Mouse (Mus musculus) hindbrain, embryonic 14.5 days (tissue): ENCODE results near the gene Cnfn. TPM values are rescaled to one million over a fixed set of nuclear protein-coding genes. Genes with fewer than 3 reads are reported as not detected.
A peak's percentile ranks its signal among the peaks of the same experiment; 100 is the strongest.

Experiments used
- ATAC-seq: fragments of 200-750 bp; cut with Nextera tagmentation; 2 replicates; pipeline ENCODE4 v1.8.0; 2017; ENCODE audit warnings: moderate number of reproducible peaks, mild to moderate bottlenecking, moderate TSS enrichment, moderate library complexity; ENCODE audit not compliant: low FRiP score
- DNase-seq: peaks from one replicate; pipeline ENCODE4 v3.0.0-alpha.2; 2015; ENCODE audit warnings: low spot score
- H3K27ac ChIP-seq: fragments of 300-500 bp; sonication (generic); 2 replicates; pipeline ENCODE4 v1.5.1; 2014; ENCODE audit warnings: mild to moderate bottlenecking, moderate library complexity
- H3K27me3 ChIP-seq: fragments of 300-500 bp; sonication (generic); 2 replicates; pipeline ENCODE4 v1.6.1; 2014; ENCODE audit warnings: mild to moderate bottlenecking, low read length, mixed read lengths; ENCODE audit not compliant: control insufficient read depth, insufficient read depth
- H3K36me3 ChIP-seq: fragments of 300-500 bp; sonication (generic); replicated peaks from 2 replicates; pipeline ENCODE4 v1.6.1; 2014; ENCODE audit not compliant: control insufficient read depth, insufficient read depth
- H3K4me1 ChIP-seq: fragments of 300-500 bp; sonication (generic); replicated peaks from 2 replicates; pipeline ENCODE4 v1.6.1; 2014; ENCODE audit warnings: antibody characterized with exemption, low read length, mixed read lengths; ENCODE audit not compliant: control insufficient read depth, insufficient read depth
- H3K4me2 ChIP-seq: fragments of 300-500 bp; sonication (generic); replicated peaks from 2 replicates; pipeline ENCODE4 v1.6.1; 2014; ENCODE audit warnings: mild to moderate bottlenecking, moderate library complexity
- H3K4me3 ChIP-seq: fragments of 300-500 bp; sonication (generic); replicated peaks from 2 replicates; pipeline ENCODE4 v1.5.1; 2014; ENCODE audit warnings: mild to moderate bottlenecking, low read length
- H3K9ac ChIP-seq: fragments of 300-500 bp; sonication (generic); 2 replicates; pipeline ENCODE4 v1.6.1; 2014
- H3K9me3 ChIP-seq: fragments of 300-500 bp; sonication (generic); 2 replicates; pipeline ENCODE4 v1.6.1; 2016; ENCODE audit warnings: low read length; ENCODE audit not compliant: control insufficient read depth
- WGBS: fragments of 180-500 bp; shearing (Covaris S2); extraction: QIAGEN DNeasy Blood & Tissue Kit; methylation state at CpG from one replicate; pipeline ENCODE4 v1.1.7; 2014; 5-methylcytosine and 5-hydroxymethylcytosine counted together
- polyA plus RNA-seq: library from polyadenylated mRNA; unstranded; fragments of >200 nt; fragmentation: Nextera tagmentation; extraction: Ambion mirVana; gene quantifications from 2 replicates; pipeline ENCODE4 v1.2.1, GENCODE M21; 2014

Cnfn gene
- polyA plus RNA-seq, 1 experiment from 2014 or later: not detected

DNA sequence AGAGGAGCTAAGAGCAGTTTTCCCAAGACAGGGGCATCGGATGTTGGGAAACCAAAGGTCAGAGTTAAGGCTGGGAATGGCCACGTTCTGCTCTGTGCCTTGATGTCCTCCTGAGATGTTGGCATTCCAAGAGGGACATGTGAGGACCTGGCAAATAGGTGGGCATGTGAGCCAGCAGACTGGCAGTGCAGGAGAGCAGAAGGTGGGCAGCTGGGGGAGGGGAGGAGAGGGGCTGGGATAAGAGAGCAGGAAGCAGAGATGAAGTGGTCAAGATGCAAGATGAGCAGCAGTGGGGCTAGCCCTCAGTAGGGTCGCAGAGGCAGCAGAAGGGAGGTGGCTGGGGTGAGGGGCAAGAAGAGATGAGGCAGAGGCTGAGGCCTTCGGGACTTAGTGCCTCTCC is 14.4 kb upstream of the Cnfn start:
- Histone ChIP-seq H3K9ac (no peak overlapping the region), H3K27ac (no peak overlapping the region), H3K27me3 (peaks cover 5% of the 10 kb centered on the region; the same call in 1 of the 2 replicates), H3K36me3 (peaks cover 80% of the 10 kb centered on the region), H3K4me2 (no peak overlapping the region), H3K9me3 (no peaks in the 10 kb centered on the region), H3K4me1 (peaks cover 8% of the 10 kb centered on the region; the same call in 1 of the 2 replicates), H3K4me3 (no peak overlapping the region)
- ATAC-seq (no peak), DNase-seq (no peak)
- 91% methylated on average over 4 of the region's 4 CpGs for WGBS

DNA sequence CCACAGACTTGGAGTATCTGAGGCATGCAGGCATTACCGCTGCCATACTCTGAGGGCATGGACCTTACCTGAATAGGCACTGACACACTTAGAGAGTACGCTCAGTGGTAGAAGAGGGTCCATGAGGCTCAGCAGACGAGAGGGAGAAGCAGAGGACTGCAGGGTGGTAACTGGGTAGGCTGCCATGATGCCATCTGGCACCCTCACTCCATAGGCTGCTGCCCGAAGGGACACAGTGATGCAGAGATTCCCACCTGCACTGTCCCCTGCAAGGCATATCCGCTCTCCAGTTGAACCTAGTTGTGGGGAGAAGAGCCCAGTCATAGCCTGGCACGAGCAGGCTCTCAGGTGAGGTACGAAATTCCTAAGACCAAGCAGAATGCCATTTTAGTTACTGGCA is 13.9 kb upstream of the Cnfn start:
- WGBS: 91% methylated on average over 7 of the region's 7 CpGs
- H3K36me3 ChIP-seq: peaks cover 79% of the 10 kb centered on the region
- H3K9me3 ChIP-seq: no peaks in the 10 kb centered on the region

GRCm38 (mm10) chr7:25382541-25382940 is 13.0 kb upstream of the Cnfn start:
- no peak overlapping the region for H3K9ac ChIP-seq
- DNase-seq (no peak), ATAC-seq (no peak)
- H3K36me3 ChIP-seq: peaks cover 72% of the 10 kb centered on the region
- H3K27me3 ChIP-seq: peaks cover 5% of the 10 kb centered on the region; the same call in 1 of the 2 replicates
- no peak overlapping the region for H3K27ac ChIP-seq
- H3K4me1 ChIP-seq: peaks cover 9% of the 10 kb centered on the region; the same call in 1 of the 2 replicates
- no peak overlapping the region for H3K4me3 ChIP-seq
- no peak overlapping the region for H3K4me2 ChIP-seq
- H3K9me3 ChIP-seq: no peaks in the 10 kb centered on the region

More for the DNA sequence above, 13.9 kb upstream of the Cnfn start:
- Histone ChIP-seq H3K4me3 (no peak overlapping the region), H3K27ac (no peak overlapping the region), H3K4me1 (peaks cover 8% of the 10 kb centered on the region; the same call in 1 of the 2 replicates), H3K4me2 (no peak overlapping the region), H3K27me3 (peaks cover 5% of the 10 kb centered on the region; the same call in 1 of the 2 replicates), H3K9ac (no peak overlapping the region)
- ATAC-seq: no peak
- no peak for DNase-seq

- WGBS: 33% methylated on average over 3 of the region's 3 CpGs
- no peak overlapping the region for H3K4me3 ChIP-seq
- H3K4me1 ChIP-seq: peaks cover 16% of the 10 kb centered on the region; the same call in 1 of the 2 replicates
- ATAC-seq (no peak), DNase-seq (no peak)
- H3K27me3 ChIP-seq: peaks cover 5% of the 10 kb centered on the region; the same call in 1 of the 2 replicates
- no peak overlapping the region for H3K4me2 ChIP-seq
- no peaks in the 10 kb centered on the region for H3K9me3 ChIP-seq
- H3K27ac ChIP-seq: no peak overlapping the region
- no peak overlapping the region for H3K9ac ChIP-seq
- H3K36me3 ChIP-seq: peaks cover 60% of the 10 kb centered on the region
Observed at GRCm38 (mm10) chr7:25381284-25381680, 11.8 kb upstream of the Cnfn start.

- no peak overlapping the region for H3K9ac ChIP-seq
Observed at GRCm38 (mm10) chr7:25380392-25381283, 11.1 kb upstream of the Cnfn start.

DNA sequence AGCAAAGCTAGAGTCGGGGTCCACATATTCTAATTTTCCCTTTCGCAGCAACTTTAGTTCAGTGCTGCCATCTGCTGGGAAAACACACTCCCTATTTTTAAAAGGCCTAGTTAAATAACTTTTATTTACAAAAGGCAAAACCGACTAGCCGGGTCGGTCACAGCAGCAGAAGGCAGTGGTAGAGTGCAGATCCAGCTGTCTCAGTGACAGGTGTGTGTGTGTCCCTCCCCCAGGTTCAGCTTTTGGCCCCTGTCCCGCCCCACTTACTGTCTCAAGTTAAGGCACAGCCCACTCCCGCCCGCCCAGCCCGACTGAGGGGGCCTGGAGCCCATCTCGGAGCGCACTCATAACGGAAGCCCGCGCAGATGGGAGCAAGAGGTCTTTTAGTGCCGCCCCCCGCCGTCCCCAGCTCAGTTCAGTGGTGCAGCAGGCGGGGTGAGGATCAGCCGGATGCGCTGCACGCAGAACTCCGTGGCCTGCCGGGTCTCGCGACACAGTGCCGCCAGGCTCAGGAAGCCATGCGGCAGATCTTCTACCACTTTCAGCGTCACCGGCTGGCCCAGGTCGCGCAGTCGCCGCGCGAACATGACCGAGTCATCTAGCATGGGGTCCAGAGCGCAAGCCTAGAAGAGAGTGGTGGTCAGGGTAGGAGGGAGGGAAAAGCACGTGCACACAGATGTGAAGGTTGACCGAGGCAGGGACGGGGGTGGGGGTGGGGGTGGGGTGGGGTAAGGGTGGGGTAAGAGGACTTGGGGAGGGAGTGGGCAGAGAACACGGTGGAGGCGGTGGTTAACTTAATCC is 10.2 kb upstream of the Cnfn start:
- Histone ChIP-seq H3K36me3 (peaks cover 44% of the 10 kb centered on the region), H3K27me3 (peaks cover 5% of the 10 kb centered on the region; the same call in 1 of the 2 replicates), H3K4me1 (peaks cover 11% of the 10 kb centered on the region; the same call in 1 of the 2 replicates), H3K4me2 (peak overlapping the region; percentile 52), H3K9me3 (no peaks in the 10 kb centered on the region), H3K27ac (no peak overlapping the region), H3K9ac (peak overlapping the region; percentile 49), H3K4me3 (peak overlapping the region; percentile 20)
- DNase-seq (peak; percentile 88), ATAC-seq (peak; percentile 36; the same call in 1 of the 2 replicates)
- WGBS: 3% methylated on average over 42 of the region's 42 CpGs

More at GRCm38 (mm10) chr7:25380392-25381283, 11.1 kb upstream of the Cnfn start:
- no peaks in the 10 kb centered on the region for H3K9me3 ChIP-seq
- H3K4me2 ChIP-seq: peak overlapping the region; percentile 52; the same call in 1 of the 2 replicates
- peaks cover 13% of the 10 kb centered on the region; the same call in 1 of the 2 replicates for H3K4me1 ChIP-seq
- peaks cover 5% of the 10 kb centered on the region; the same call in 1 of the 2 replicates for H3K27me3 ChIP-seq
- no peak for DNase-seq
- ATAC-seq: 0 out of 2 replicates have a peak, but pooled peaks have one; percentile 1
- WGBS: 65% methylated on average over 18 of the region's 18 CpGs
- no peak overlapping the region for H3K4me3 ChIP-seq
- H3K27ac ChIP-seq: no peak overlapping the region
- H3K36me3 ChIP-seq: peaks cover 53% of the 10 kb centered on the region

DNA sequence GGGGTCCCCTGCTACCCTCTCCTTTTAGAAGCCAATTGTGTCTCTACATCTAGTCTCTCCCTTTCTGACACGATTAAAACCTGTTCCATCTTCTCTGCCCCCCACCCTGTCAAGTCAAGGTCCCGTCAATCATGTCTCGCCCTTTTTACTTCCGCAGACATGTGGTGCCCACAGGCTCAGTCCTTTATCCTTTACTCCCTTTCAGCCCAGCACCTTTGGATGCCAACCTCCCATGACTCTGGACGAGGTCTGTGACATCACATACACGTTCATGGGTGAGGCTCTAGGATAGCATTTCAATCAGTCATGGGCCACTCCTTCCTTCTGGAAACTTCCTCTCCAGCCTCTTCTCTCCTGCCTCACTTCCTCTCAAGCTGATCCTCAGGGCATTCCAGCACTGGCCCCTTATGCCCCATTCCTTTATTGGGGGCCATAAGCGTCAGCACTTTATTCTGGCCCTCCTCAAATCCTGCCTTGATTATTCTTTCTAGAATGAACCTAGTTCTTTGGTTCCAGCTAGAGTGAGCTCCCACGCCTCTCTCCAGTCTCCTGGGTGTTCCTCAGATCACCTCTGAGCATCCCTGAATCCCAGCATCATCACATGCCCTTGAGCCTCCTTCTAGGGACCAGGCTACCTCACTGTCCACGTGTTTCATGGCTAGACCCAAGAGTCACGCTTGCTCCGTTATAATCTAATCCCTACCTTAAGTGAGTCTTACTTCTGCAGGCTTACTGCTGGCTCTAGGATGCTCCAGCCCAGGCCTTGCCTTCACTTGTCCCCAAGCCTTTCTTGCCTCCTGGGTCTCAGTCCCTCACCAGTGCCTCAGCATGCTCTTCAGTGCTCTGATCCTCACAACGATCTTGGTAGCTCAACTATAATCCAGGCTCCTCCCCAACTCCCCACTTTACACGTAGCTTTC is 8.9 kb upstream of the Cnfn start:
- no peak overlapping the region for H3K4me3 ChIP-seq
- H3K4me1 ChIP-seq: peaks cover 11% of the 10 kb centered on the region; the same call in 1 of the 2 replicates
- H3K27ac ChIP-seq: no peak overlapping the region
- no peaks in the 10 kb centered on the region for H3K9me3 ChIP-seq
- DNase-seq (no peak), ATAC-seq (no peak)
- H3K4me2 ChIP-seq: no peak overlapping the region
- H3K27me3 ChIP-seq: peaks cover 5% of the 10 kb centered on the region; the same call in 1 of the 2 replicates
- H3K9ac ChIP-seq: no peak overlapping the region
- WGBS: 82% methylated on average over 13 of the region's 13 CpGs
- peaks cover 31% of the 10 kb centered on the region for H3K36me3 ChIP-seq

DNA sequence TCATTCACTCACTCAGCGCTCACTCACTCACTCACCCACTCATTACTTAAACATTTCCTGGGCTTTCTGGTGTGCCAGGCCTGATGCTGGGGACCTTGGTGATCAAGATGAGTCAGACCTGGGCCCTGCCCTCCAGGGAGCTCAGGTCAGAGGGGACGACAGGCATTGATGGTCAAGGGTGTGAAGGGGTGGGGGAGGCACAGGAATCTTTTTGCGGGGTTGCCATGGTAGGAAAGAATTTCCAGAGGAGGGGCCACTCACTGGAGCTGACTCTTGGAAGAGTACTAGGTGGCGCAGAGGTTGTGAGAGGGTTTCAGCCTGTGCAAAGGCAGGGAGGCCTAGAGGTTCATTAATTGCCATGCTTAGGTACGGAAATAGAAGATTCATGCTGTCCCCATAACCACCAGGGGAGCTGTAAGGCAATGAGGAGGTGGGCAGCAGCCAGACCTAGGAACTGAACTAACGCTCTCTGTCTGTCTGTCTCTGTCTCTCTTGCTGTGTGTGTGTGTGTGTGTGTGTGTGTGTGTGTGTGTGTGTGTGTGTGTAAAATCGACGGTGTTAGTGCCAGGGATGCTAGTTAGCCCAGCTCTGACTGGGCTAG is 7.7 kb upstream of the Cnfn start:
- no peak for ATAC-seq

More for the DNA sequence above, 7.7 kb upstream of the Cnfn start:
- Histone ChIP-seq H3K4me1 (peaks cover 11% of the 10 kb centered on the region; the same call in 1 of the 2 replicates), H3K27ac (no peak overlapping the region), H3K9ac (peak overlapping the region; percentile 48; the same call in 1 of the 2 replicates), H3K4me2 (peak overlapping the region; percentile 51), H3K4me3 (peak overlapping the region; percentile 30), H3K9me3 (no peaks in the 10 kb centered on the region), H3K36me3 (peaks cover 20% of the 10 kb centered on the region), H3K27me3 (peaks cover 5% of the 10 kb centered on the region; the same call in 1 of the 2 replicates)
- 42% methylated on average over 8 of the region's 8 CpGs for WGBS
- no peak for DNase-seq
